Mouse (Mus musculus) hindbrain, embryonic 10.5 days (tissue): ENCODE results near the gene Slc22a8. TPM values are rescaled to one million over a fixed set of nuclear protein-coding genes. Genes with fewer than 3 reads are reported as not detected.

ENCODE experiments used
- DNase-seq: peaks from one replicate; pipeline ENCODE4 v3.0.0-alpha.2; 2017; ENCODE audit warnings: low spot score
- H3K27ac ChIP-seq: fragments of 300-500 bp; sonication (generic); 2 replicates; pipeline ENCODE4 v1.5.1; 2016; ENCODE audit warnings: mild to moderate bottlenecking, moderate library complexity
- H3K27me3 ChIP-seq: fragments of 300-500 bp; sonication (generic); 2 replicates; pipeline ENCODE4 v1.6.1; 2016; ENCODE audit warnings: mild to moderate bottlenecking; ENCODE audit not compliant: poor library complexity, insufficient read depth, severe bottlenecking
- H3K36me3 ChIP-seq: fragments of 300-500 bp; sonication (generic); 2 replicates; pipeline ENCODE4 v1.6.1; 2016; ENCODE audit warnings: mild to moderate bottlenecking, moderate library complexity
- H3K4me1 ChIP-seq: fragments of 300-500 bp; sonication (generic); replicated peaks from 2 replicates; pipeline ENCODE4 v1.6.1; 2016; ENCODE audit warnings: mild to moderate bottlenecking
- H3K4me3 ChIP-seq: fragments of 300-500 bp; sonication (generic); 2 replicates; pipeline ENCODE4 v1.5.1; 2016; ENCODE audit warnings: mild to moderate bottlenecking, moderate library complexity
- H3K9me3 ChIP-seq: fragments of 300-500 bp; sonication (generic); 2 replicates; pipeline ENCODE4 v1.6.1; 2016; ENCODE audit warnings: mild to moderate bottlenecking, moderate library complexity
- WGBS: fragments of 180-500 bp; shearing (Covaris S2); methylation state at CpG from one replicate; pipeline ENCODE4 v1.1.7; 2016; 5-methylcytosine and 5-hydroxymethylcytosine counted together
- polyA plus RNA-seq: library from polyadenylated mRNA; unstranded; fragments of >200 nt; fragmentation: Nextera tagmentation; extraction: Ambion mirVana; gene quantifications from 2 replicates; pipeline ENCODE4 v1.2.1, GENCODE M21; 2016

Gene Slc22a8
- 0.09 and 0.21 TPM in 2 replicates for polyA plus RNA-seq

DNA sequence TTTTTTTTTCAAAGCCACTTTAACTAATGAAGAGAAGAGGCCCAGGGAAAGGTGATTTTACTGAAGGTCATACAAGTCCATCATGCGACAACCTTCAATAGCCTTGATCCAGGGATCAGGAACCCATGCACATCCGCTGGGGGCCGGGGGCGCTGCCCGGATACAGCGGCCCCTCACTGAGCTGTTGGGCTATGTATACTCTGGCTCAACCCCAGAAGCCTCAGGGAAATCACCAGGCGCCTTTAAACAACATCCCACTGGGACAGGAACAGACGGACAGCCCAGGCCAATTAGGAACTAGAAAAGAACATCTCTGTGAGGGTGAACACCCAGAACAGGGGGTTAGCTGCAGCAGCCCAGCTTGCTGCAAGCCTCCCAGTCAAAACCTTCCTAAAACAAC is at the start of gene Slc22a8:
Gene Slc22a8, plus strand, starts transcription at position 301 of the 400 bp plus-strand sequence.
- no peaks in the 10 kb centered on the region for H3K36me3 ChIP-seq
- no peaks in the 10 kb centered on the region for H3K9me3 ChIP-seq
- peaks cover 23% of the 10 kb centered on the region for H3K4me1 ChIP-seq
- no peaks in the 10 kb centered on the region for H3K27me3 ChIP-seq
- WGBS, result 65% methylated on average over 8 of the region's 8 CpGs
- no peak within 1 kb of the TSS for H3K4me3 ChIP-seq
- no peak within 1 kb of the TSS; the same call in 1 of the 2 replicates for H3K27ac ChIP-seq
- no peak for DNase-seq

DNA sequence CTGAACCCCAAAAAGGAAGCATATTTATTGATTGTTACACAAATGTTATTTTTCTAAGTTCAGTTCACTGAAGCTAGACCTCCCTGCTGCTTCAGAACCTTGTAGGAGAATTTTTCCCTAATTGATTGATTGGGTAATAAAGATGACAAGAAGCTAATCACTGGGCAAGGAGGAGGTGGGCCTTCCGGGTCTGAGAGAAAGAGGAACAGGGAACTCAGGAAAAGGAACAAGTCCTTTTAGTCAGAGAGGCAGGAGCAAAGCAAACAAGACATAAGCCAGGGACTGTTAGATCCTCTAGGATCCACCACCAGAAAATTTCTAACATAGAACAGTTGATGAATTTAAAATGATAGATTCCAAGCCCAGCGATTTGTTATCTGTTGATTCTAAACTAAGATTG is 32.2 kb upstream of the Slc22a8 start:
- Histone ChIP-seq H3K4me3 (no peak overlapping the region), H3K27ac (no peak overlapping the region), H3K9me3 (no peaks in the 10 kb centered on the region), H3K4me1 (no peaks in the 10 kb centered on the region), H3K36me3 (no peaks in the 10 kb centered on the region), H3K27me3 (no peaks in the 10 kb centered on the region)
- DNase-seq, result no peak
- 83% methylated on average over 2 of the region's 2 CpGs for WGBS

DNA sequence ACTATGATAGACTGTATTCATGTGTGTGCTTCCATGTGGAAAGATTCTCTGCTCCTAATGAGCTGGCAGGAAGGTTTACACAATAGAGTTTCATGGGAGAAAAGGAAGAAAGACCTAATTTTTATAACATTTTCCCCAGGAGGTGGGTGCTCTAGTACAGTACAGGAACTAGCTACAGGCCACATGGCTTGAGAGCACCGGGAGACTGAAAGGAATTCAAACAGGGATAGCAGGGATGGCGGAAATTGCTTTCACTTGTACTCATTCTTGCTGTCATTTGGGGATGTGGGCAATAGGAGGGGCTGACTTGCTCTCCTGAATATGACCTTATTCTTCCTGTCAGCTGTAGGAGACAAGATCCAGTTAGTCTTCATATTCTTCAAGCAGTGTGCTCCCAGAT is 27.0 kb upstream of the Slc22a8 start:
- no peaks in the 10 kb centered on the region for H3K9me3 ChIP-seq
- WGBS, result 69% methylated on average over 2 of the region's 2 CpGs
- H3K4me3 ChIP-seq, result no peak overlapping the region
- H3K36me3 ChIP-seq, result no peaks in the 10 kb centered on the region
- no peak for DNase-seq
- no peaks in the 10 kb centered on the region for H3K27me3 ChIP-seq
- no peaks in the 10 kb centered on the region for H3K4me1 ChIP-seq
- H3K27ac ChIP-seq, result no peak overlapping the region

DNA sequence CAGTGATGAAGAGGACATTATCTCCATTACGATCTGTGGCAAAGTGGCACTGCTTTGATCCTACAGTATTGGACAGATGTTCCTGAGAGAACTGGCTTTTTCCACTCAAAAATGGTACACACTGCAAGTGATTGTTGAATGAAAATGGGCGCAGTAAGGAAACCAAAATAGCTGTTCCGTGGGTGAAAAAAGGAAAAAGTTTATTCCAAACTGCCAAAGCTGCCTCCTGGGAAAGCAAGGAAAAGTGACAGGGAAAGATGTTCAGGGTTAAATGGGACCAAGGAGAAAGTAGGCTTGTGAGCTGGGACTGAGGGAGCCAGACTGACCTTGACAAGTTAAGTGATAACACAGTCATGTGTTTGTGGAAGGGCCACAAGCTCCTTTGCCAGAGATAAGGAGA is 26.6 kb upstream of the Slc22a8 start:
- DNase-seq, result no peak
- no peak overlapping the region for H3K4me3 ChIP-seq
- H3K36me3 ChIP-seq, result no peaks in the 10 kb centered on the region
- no peaks in the 10 kb centered on the region for H3K27me3 ChIP-seq
- WGBS, result 83% methylated on average over 3 of the region's 3 CpGs
- no peak overlapping the region for H3K27ac ChIP-seq
- H3K9me3 ChIP-seq, result no peaks in the 10 kb centered on the region
- peaks cover 2% of the 10 kb centered on the region; the same call in 1 of the 2 replicates for H3K4me1 ChIP-seq

DNA sequence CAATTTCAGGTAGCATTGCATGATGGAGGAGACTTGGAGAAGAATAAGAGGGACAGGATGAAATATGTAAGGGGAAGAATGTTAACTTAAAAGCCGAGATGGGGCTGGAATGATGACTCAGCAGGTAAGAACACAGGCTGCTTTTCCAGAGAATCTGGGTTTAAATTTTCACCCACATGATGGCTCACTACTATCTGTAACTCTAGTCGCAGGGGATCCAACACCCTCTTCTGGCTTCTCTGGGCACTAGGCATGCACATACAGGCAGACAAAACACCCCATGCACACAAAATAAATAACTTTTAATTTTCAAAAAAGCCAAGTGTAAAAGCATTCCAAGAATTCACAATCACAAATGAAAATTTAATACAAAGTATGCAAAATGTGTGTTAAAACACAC is 25.8 kb upstream of the Slc22a8 start:
- H3K27ac ChIP-seq, result no peak overlapping the region

DNA sequence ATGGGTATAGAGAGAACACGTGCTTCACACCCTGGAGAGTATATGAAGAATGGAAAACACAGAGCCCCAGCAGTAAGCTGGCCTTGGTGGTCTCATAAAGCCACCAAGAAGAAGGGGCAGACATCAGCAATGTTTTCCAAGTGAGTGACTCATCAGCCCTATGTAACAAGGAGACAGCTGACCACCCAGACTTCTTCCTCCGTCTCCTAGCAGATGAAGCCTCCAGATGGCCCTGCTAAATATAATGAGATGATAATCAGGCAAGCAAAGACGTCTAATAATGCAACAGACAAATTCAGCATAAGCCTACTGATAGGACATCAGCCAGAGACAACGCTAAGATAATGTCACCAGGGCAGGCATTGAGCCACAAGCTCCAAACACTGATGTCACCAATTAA is 25.1 kb upstream of the Slc22a8 start:
- H3K4me1 ChIP-seq, result peaks cover 6% of the 10 kb centered on the region; the same call in 1 of the 2 replicates
- no peaks in the 10 kb centered on the region for H3K36me3 ChIP-seq
- H3K4me3 ChIP-seq, result no peak overlapping the region
- DNase-seq, result no peak
- no peaks in the 10 kb centered on the region for H3K9me3 ChIP-seq
- 53% methylated on average over 4 of the region's 4 CpGs for WGBS
- no peaks in the 10 kb centered on the region for H3K27me3 ChIP-seq
- H3K27ac ChIP-seq, result no peak overlapping the region

More for the DNA sequence above, 25.8 kb upstream of the Slc22a8 start:
- no peaks in the 10 kb centered on the region for H3K27me3 ChIP-seq
- H3K4me3 ChIP-seq, result no peak overlapping the region
- H3K9me3 ChIP-seq, result no peaks in the 10 kb centered on the region
- DNase-seq, result no peak
- WGBS, result 73% methylated on average over 2 of the region's 2 CpGs
- H3K36me3 ChIP-seq, result no peaks in the 10 kb centered on the region
- H3K4me1 ChIP-seq, result peaks cover 6% of the 10 kb centered on the region; the same call in 1 of the 2 replicates

DNA sequence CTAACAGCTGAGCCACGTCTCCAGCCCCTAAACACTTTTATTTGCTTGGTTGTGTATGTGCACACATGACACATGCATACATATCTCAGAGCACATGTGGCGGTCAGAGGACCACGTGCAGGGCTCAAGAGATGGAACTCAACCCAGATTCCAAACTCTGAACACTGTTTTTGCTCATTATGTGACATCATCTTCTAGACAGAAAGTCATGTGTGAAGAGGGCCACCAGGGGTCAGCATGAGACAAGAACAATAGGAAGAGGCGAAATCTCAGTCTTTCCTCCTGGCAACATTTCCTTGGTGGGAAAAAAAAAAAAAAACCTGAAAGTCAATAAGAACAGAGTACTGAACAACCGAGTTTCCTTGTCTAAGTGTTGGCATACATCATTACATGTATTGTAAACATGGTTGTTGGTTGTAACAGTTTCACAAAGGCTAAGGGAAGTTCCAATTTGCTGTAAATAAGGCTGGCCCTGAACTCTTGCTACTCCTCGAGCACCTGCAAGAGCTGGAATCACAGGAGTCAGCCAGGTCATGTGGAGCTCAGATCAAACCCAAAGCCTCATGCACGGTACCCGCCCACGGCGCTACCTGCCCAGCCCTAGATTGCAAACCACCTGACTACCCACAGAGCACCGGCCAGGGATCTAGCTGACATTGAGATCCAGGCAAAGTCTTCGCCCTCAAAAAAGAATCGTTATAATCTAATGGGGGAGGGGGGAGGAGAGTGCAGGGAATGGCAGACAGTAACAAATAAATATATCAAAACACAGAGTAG is 23.8 kb upstream of the Slc22a8 start:
- DNase-seq, result peak; percentile 36
- no peaks in the 10 kb centered on the region for H3K27me3 ChIP-seq
- peaks cover 6% of the 10 kb centered on the region; the same call in 1 of the 2 replicates for H3K4me1 ChIP-seq
- 51% methylated on average over 13 of the region's 13 CpGs for WGBS
- no peaks in the 10 kb centered on the region for H3K36me3 ChIP-seq
- no peak overlapping the region for H3K27ac ChIP-seq
- H3K9me3 ChIP-seq, result no peaks in the 10 kb centered on the region
- H3K4me3 ChIP-seq, result no peak overlapping the region

DNA sequence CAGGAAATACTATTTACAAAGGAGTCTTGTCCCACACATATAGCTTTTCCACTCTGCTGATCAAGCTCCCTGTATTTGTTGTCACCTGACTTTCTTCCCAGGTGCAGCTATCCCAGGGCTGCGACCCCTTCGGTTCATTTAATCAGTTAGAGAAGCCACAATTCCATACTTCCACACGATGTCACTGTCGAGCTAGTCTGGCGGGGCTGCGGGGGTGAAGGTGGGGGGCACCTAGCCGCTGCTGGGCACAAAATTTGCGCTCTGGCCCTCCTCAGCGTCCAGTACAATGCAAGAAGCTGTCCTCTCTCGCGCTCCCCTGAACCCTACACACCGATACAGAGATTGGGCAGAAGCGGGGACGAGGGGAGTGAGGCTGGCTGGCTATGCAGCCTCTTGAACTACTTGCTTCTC is 21.6 kb upstream of the Slc22a8 start:
- Histone ChIP-seq H3K4me1 (peaks cover 6% of the 10 kb centered on the region; the same call in 1 of the 2 replicates), H3K27ac (peak overlapping the region; percentile 5; the same call in 1 of the 2 replicates), H3K9me3 (no peaks in the 10 kb centered on the region), H3K4me3 (peak overlapping the region; percentile 44), H3K36me3 (no peaks in the 10 kb centered on the region), H3K27me3 (no peaks in the 10 kb centered on the region)
- peak; percentile 49 for DNase-seq
- 3% methylated on average over 14 of the region's 14 CpGs for WGBS

DNA sequence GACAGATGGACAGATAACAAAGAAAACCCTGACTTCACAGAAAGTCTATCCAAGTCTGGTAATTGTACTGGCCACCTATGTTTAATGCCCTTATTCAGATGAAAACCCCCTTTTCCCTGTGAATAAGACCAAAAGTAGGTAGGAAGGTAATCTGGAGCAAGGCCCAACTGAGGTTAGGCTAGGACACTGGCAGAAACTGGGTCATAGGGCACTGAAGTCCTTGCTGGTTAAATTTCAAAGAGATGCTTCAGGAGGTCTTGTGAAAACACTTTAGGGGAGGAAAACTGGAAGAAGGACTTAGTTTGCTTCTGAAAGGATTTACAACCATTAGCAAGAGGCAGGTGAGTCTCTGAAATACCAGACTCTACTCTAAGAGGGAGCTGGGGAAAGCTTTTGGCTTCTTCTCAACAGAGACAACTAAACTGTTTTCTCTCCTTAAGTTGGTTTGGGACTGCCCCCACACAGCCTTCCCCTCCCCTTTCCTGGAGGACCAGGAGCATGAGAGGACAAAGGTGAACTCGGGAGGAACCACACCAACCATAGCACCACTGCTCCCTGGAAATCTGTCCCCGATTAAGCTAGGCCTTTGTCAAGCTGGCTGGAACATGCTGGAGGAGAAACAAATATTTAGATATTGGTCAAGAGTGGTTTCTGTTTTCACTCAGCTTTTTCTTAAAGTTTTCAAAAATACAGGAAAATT is 20.6 kb upstream of the Slc22a8 start:
- H3K4me1 ChIP-seq, result peaks cover 6% of the 10 kb centered on the region; the same call in 1 of the 2 replicates
- H3K9me3 ChIP-seq, result no peaks in the 10 kb centered on the region
- no peak for DNase-seq
- no peak overlapping the region for H3K4me3 ChIP-seq
- H3K27me3 ChIP-seq, result no peaks in the 10 kb centered on the region
- no peaks in the 10 kb centered on the region for H3K36me3 ChIP-seq
- H3K27ac ChIP-seq, result no peak overlapping the region
- 68% methylated on average over 2 of the region's 2 CpGs for WGBS

DNA sequence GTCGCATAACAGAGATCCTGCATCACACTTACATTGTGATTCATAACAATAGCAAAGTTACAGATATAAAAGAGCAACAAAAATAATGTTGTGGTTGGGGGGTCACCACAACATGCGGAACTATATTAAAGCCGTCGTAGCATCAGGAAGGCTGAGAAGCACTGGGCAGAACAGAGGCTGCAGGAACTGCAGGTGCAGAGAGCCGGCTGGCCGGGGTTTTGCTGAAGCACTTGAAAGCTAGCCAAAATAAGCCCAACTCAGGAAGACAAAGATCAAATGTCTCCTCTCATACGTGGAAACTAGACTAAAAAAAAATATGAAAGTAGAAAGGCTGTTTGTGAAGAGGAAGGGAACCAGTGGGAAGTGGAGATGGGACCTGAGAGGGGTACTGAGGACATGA is 19.3 kb upstream of the Slc22a8 start:
- 77% methylated on average over 7 of the region's 7 CpGs for WGBS

DNA sequence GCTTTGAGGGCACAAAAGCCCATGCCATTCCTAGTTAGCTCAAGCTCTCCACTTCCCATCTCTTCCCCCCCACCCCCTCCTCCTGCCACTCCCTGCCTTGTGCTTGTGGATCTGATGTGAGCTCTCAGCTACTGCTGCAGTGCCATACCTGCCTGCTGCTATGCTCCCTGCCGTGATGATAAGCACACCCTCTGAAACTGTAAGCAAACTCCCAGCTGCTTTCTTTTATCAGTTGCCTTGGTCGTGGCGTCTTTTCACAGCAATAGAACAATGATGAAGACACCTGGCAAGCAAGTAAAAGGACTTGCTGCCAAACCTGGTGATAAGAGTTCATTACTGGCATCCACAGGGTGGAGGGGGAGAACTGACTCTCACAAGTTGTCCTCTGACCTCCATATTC is 18.6 kb upstream of the Slc22a8 start:
- no peak overlapping the region for H3K27ac ChIP-seq
- no peaks in the 10 kb centered on the region for H3K27me3 ChIP-seq
- peaks cover 6% of the 10 kb centered on the region; the same call in 1 of the 2 replicates for H3K4me1 ChIP-seq
- 41% methylated on average over 3 of the region's 3 CpGs for WGBS
- no peaks in the 10 kb centered on the region for H3K36me3 ChIP-seq
- DNase-seq, result no peak
- H3K4me3 ChIP-seq, result no peak overlapping the region
- no peaks in the 10 kb centered on the region for H3K9me3 ChIP-seq

More for the DNA sequence above, 19.3 kb upstream of the Slc22a8 start:
- no peaks in the 10 kb centered on the region for H3K36me3 ChIP-seq
- H3K27me3 ChIP-seq, result no peaks in the 10 kb centered on the region
- peaks cover 6% of the 10 kb centered on the region; the same call in 1 of the 2 replicates for H3K4me1 ChIP-seq
- H3K9me3 ChIP-seq, result no peaks in the 10 kb centered on the region
- no peak overlapping the region for H3K27ac ChIP-seq
- no peak for DNase-seq
- no peak overlapping the region for H3K4me3 ChIP-seq

DNA sequence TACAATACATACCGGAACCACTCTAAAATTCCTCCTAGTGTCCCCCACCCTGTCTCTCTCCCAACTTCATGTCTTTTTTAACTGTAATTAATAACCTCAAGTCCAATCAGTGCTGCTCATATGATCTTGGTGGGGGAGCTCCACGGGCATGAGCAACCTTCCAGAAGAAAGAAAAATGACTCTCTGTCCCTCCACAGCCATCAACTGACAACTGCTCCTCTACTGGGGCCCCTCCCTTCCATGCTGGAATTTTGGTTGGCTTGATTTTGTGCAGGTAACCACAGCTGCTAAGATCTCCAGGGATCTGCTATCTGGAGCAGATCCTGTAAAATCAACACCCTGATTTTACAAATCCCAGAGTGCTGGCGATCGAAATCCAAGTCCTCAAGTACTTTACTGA is 13.6 kb upstream of the Slc22a8 start:
- Histone ChIP-seq H3K9me3 (no peaks in the 10 kb centered on the region), H3K4me1 (peaks cover 7% of the 10 kb centered on the region), H3K36me3 (no peaks in the 10 kb centered on the region), H3K4me3 (no peak overlapping the region), H3K27me3 (0 out of 2 replicates have a peak, but pooled peaks cover 4% of the 10 kb centered on the region), H3K27ac (no peak overlapping the region)
- DNase-seq, result no peak
- 91% methylated on average over 4 of the region's 4 CpGs for WGBS
